Mouse (Mus musculus) natural killer cell, adult 2 months (primary cell): ENCODE results near the gene Kcmf1.
"Not testable (repeated sequence)": the region's sequence is repeated elsewhere in the genome, so short reads cannot be mapped to it uniquely, and the experiment has no call there.

Source experiments
- DNase-seq, 2 experiments: peaks; one replicate each; pipeline ENCODE4 v3.0.0; 2022; ENCODE audit warnings: low spot score in 2 of 2

Gene Kcmf1

GRCm38 (mm10) chr6:72841986-72842502 is 57.7 kb downstream of the Kcmf1 start:
- no peak for DNase-seq

GRCm38 (mm10) chr6:72840867-72841780 is 58.7 kb downstream of the Kcmf1 start:
- no peak for DNase-seq

GRCm38 (mm10) chr6:72837756-72838155 is 62.0 kb downstream of the Kcmf1 start:
- DNase-seq: no peak

GRCm38 (mm10) chr6:72834518-72834917 is 65.3 kb downstream of the Kcmf1 start:
- DNase-seq: no peak

- no peak for DNase-seq
These were observed 67.9 kb downstream of the Kcmf1 start for GRCm38 (mm10) chr6:72831858-72832257.

GRCm38 (mm10) chr6:72831276-72831675 is 68.5 kb downstream of the Kcmf1 start:
- DNase-seq: peak; percentile 18 to 29

- DNase-seq: no peak
These were observed 70.9 kb downstream of the Kcmf1 start for GRCm38 (mm10) chr6:72828857-72829256.

GRCm38 (mm10) chr6:72828037-72828436 is 71.7 kb downstream of the Kcmf1 start:
- DNase-seq: not testable (repeated sequence)

- DNase-seq: no peak
These were observed 74.0 kb downstream of the Kcmf1 start for GRCm38 (mm10) chr6:72825762-72826161.

- no peak for DNase-seq
These were observed 74.6 kb downstream of the Kcmf1 start for GRCm38 (mm10) chr6:72824971-72825737.

- no peak for DNase-seq
These were observed 86.3 kb downstream of the Kcmf1 start for GRCm38 (mm10) chr6:72813456-72813855.

GRCm38 (mm10) chr6:72810248-72810647 is 89.5 kb downstream of the Kcmf1 start:
- no peak for DNase-seq

GRCm38 (mm10) chr6:72809522-72810149 is 90.1 kb downstream of the Kcmf1 start:
- DNase-seq: no peak

- no peak for DNase-seq
These were observed 91.4 kb downstream of the Kcmf1 start for GRCm38 (mm10) chr6:72808342-72808741.

GRCm38 (mm10) chr6:72803669-72804068 is 96.1 kb downstream of the Kcmf1 start:
- DNase-seq: no peak

- DNase-seq: no peak
These were observed 97.7 kb downstream of the Kcmf1 start for GRCm38 (mm10) chr6:72802119-72802518.

- no peak for DNase-seq
These were observed 99.1 kb downstream of the Kcmf1 start for GRCm38 (mm10) chr6:72800641-72801040.

GRCm38 (mm10) chr6:72797763-72798162 is 102.0 kb downstream of the Kcmf1 start:
- DNase-seq: no peak

- no peak for DNase-seq
These were observed 104.3 kb downstream of the Kcmf1 start for GRCm38 (mm10) chr6:72795444-72795843.

GRCm38 (mm10) chr6:72794870-72795269 is 104.9 kb downstream of the Kcmf1 start:
- no peak for DNase-seq

GRCm38 (mm10) chr6:72792641-72793040 is 107.1 kb downstream of the Kcmf1 start:
- DNase-seq: no peak
